Mouse (Mus musculus): ENCODE measurements at regions not wholly inside any gene's neighbourhood (a gene's known extent, or its start where the extent isn't known, plus 50 kb on each side); places are given as distances from the start of the nearest gene placed in this dataset.

DNA sequence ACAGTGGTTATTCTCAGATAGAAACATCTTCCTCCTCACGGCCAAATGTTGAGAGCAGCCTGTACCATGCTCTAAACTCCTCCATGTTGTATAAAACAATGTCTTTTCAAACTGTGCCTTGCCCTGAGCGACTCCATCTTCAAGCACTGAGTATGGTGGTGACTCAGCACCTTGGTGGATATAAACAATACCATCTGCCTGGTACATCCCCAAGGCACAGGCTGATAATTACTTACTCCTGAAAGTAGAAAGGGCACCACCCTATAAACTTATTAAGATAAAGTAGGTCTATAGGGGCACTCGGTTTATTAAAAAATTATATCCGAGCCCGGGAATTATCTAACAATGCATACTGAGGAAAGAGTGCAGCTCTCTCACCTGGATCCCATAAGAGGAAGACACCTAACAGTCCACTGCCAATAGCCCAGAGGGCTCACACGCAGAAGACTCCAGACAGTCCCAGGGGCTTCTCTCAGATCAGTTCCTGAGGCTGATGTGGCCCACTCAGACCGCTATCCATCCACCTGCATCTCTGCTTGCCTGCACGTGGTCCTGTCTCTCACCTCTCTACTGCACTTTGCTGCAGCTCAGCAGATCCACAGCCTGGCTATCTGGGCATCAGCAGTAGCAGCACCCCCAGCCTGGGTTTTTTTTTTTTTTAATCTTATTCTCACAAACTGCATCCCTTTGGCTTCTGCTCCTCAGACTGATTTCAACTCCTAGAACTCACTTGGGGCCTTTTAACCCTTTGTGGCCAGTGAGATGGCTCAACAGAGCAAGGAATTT is 109.7 kb upstream of the Dlg1 start:
- no peak for TF ChIP-seq CTCF (IDR thresholded peaks at IDR 0.05; ENCODE audit: low read depth)
- TF ChIP-seq EP300 (IDR thresholded peaks at IDR 0.05; ENCODE audit: low read depth): no peak

Data from heart, postnatal 0 days (tissue).